Mouse (Mus musculus): ENCODE data around the gene Dstn.

The Dstn gene

DNA sequence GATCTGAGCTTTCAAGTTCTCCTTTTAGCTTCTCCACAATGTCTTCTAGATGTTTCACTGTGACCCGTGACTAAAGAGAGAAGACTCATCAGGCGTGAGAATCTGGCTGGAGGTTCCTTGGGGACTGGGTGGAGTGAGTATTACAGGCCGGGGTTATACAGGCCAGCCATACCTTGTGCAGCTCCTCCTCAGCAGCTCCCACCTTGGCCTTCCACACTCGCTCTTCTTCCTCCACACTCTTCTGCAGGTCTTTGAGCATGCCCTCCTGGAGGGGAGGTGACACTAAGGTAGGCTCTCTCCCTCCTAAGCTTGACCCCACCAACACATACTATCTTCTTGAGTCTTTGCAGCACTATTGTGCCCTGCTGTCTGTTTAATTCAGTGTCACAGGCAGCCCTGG is 38.8 kb downstream of the Dstn start:
- no peak for DNase-seq (ENCODE audit: low read depth)

GRCm38 (mm10) chr2:143955004-143955403 is 39.9 kb downstream of the Dstn start:
- DNase-seq (ENCODE audit: low read depth) = no peak

DNA sequence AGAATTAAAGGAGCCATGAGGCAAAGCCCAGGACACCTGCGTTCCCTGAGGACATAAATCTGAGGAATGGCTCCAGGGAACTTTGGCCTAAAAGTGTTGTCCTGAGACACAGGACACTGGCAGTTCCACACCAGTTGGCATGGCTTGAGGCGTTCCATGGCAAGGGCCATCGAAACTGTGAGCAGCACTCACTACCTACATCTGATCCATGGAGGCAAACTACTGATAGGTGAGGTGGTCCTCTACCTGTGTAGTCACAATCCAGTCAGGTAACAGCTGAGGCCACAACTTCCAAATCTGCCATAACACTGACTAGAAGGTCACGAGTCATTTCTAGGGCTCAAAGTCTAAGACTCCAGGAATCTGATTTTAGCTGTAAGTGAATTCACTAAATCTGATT is 40.6 kb downstream of the Dstn start:
- DNase-seq (ENCODE audit: low read depth) = no peak

DNA sequence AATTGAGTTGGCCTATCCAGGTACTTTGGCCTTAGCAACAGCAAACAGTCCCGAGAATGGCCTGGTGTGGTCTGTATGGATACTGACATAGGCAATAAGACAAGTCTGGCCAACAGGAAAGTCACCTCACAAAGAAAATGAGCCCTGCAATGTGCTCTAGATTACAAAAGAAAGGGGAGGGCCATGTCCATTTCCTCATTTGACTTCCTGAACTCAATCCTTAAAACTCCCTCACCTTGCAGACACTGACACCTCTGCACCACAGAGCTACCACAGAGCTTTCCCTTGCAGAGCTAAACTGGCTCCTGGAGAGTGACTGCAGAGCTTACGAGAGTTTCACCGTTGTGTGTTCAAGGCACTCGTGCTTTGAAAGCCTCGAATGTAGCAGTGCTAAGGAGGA is 47.1 kb downstream of the Dstn start:
- no peak for DNase-seq (ENCODE audit: low read depth)

DNA sequence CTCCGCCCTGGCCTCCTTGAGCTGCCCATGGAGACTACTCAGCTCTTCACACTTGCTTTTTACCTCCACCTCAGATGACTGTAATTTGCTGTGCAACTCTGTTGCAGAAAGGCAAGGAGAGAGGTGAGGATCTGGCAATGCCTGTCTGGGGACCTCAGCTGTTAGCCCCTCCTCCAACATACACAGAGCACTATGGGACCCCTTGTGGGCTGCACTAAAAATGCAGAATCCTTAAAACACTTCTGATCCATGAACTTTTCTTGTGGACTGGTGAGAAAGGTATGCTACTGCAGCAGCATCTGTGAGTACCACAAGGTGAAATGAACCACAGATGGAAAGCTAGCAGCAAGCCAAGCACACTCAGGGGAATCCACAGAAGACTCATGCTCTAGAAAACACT is 48.2 kb downstream of the Dstn start:
- DNase-seq (ENCODE audit: low read depth) = no peak

GRCm38 (mm10) chr2:143969260-143969659 is 54.1 kb downstream of the Dstn start:
- no peak for DNase-seq (ENCODE audit: low read depth)

DNA sequence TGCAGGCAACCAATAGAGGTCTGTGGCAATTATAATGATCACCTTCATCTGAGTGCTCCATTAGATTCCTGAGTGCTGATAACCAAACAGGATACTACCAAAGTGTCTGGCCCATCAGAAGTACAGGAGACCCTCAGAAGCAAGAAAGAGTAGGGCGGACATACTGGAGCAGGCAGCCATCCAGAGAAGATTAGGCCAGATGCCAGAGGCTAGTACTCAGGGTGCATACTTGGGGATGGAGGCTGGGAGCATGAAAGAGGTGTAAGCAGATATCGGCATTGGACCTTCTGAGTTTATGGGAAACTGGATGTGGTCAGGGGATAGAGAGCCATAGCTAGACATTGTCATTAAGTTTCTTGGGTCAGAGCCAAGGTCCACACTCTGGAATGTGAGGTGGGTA is 55.7 kb downstream of the Dstn start:
- no peak for DNase-seq (ENCODE audit: low read depth)

DNA sequence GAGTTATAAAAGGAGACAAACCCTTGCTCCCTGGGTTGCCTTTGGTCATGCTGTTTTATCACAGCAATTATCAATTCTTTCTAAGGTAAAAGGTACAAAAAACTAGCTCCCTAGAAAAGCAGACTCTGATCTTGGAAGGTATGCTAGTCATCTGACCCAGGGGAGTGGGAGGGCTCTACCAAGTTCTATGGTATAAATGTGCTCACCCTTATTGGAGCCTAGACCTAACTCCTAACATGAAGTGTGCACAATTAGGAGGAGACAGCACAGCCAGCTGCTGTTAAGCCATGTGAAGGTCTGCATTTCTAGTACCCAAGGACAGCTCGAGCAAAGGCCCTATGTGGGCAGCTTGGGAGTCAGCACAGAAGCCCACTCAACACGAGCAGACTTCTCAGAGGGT is 56.8 kb downstream of the Dstn start:
- no peak for DNase-seq (ENCODE audit: low read depth)

DNA sequence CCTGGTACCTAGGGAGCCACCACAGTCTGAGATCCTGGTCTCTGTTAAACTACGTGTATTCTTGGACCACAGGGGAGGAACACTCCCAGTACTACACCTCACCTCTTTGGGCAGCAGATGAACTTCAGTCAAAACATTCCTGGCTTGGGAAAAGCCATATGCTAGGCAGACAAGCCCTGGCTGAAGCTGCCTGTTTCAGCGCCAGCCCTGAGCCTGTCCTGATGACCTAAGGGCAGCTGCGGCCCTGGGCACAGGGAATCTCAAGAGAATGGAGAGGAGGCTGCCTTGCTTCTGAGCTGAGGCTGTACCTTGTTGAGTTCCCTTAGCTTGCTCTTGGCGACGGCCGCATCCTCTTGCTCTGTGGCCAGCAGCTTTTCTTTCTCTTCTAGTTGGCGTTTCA is 58.0 kb downstream of the Dstn start:
- DNase-seq (ENCODE audit: low read depth) = no peak

DNA sequence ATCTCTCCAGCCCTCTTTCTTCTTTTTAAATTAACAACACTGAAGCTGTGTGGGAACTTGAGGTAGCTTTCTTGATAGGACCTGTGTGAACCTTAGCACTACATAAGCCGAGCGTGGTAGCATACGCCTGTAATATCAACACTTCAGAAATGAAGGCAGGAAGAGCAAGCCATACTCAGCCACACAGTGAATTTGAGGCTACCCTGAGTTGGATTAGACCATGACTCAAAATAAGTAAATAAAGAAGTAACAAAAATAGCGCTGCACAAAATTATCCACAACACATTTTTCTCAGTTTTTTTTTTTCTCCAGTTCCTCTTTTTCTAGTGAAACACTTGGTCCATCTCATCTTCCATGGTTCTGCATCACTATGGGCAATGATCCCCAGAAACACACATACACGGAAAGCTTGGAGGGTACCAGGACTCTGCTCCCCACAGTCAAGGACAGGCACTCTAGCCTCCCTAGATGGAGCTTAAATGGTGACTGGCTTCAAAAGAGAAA is 60.1 kb downstream of the Dstn start:
- peak; percentile 23 for DNase-seq (ENCODE audit: low read depth)

- DNase-seq (ENCODE audit: low read depth) = peak; percentile 17
Measured at GRCm38 (mm10) chr2:143978444-143979147, 63.5 kb downstream of the Dstn start.

GRCm38 (mm10) chr2:143980781-143981398 is 65.8 kb downstream of the Dstn start:
- peak; percentile 60 for DNase-seq (ENCODE audit: low read depth)

- DNase-seq (ENCODE audit: low read depth) = no peak
Measured at GRCm38 (mm10) chr2:143982152-143982551, 67.0 kb downstream of the Dstn start.

DNA sequence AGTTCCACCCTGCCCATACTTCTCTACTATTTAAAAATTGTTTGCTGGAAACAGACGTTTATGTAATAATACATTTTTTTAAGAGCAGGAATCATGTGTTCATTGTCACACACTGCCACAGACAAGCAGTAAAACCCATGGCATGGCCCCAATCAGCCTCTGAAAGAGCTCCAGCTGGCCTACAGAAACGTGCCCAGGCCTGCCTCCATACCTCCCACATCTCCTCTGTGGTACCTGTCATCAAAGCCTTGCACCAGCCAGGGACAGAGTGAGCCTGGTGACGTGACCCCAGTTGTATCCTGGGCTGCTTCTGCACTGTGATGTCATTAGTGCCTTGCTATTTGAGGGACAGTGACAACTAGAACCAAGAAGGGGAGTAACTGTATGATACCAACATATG is 67.8 kb downstream of the Dstn start:
- DNase-seq (ENCODE audit: low read depth) = no peak

DNA sequence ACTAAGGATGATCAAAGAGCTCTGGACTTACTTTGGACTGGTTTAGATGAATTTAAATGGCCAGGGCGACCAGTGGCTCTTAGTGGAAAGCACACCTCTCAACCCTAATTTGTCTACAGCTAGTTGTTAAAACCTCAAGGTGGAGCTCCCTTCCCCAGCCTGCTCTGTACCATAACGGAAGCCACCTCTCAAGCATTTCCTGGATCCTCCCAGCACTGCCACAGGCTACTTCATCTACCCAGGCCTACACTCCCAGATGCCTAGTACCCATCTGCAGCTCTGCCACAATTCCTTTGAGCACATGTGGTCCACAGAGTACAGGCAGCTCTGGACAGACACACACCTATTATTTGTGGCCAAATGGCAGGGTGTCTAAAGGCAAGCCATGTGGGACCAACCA is 68.4 kb downstream of the Dstn start:
- DNase-seq (ENCODE audit: low read depth) = peak; percentile 33

DNA sequence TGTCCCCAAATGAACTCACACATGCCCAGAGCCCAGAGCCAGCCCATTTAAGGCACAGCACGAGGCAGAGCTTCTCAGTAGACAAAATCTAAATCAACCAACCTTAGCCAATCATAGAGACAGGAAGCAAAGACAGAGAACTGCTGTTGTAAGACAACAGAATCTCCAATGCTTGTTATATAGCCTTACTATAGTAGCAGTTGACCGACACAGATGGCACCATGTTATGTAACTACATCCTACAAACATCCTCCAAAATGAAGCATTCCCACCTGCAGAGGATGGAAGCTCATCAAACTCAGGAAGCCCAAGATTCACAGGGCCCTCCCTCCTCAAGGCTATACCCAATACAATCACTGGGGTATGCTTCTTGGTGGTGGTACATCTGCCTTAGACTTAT is 72.4 kb downstream of the Dstn start:
- DNase-seq (ENCODE audit: low read depth) = no peak

GRCm38 (mm10) chr2:143988016-143988415 is 72.9 kb downstream of the Dstn start:
- no peak for DNase-seq (ENCODE audit: low read depth)

- DNase-seq (ENCODE audit: low read depth) = no peak
Measured at GRCm38 (mm10) chr2:143990997-143991396, 75.9 kb downstream of the Dstn start.

- DNase-seq (ENCODE audit: low read depth) = no peak
Measured at GRCm38 (mm10) chr2:143991964-143992672, 77.0 kb downstream of the Dstn start.

All from 416B (cell line).